Mouse (Mus musculus): ENCODE measurements around the gene Lrrc8d.

DNA sequence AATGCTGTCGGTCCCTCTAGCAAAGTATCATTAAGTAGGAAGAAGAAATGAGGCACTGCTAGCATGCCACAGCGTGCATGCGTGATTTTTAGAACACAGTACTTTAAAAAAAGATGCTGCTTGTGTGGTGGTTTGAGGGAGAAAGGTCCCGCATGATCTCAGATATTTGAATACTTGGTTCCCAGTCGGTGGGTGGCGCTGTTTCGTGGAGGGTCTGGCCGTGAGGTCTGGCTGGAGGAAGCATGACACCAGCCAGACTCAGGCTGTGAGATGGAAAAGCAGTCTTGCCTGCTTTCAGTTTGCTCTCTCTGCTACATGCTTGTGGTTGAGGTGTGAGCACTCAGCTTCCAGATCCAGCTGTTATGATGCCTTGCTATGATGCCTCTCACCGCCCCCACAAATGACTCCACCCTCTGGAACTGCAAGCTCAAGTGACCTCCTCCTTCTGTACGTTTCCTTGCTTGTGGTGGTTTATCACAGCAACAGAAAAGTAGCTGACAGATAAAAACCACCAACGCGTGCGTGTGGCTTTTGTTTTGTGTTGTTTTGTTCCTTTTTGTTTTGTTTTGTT, 140.1 kb downstream of the Lrrc8d start:
- TF ChIP-seq GATA1 (IDR thresholded peaks at IDR 0.05; ENCODE audit: borderline replicate concordance, low read length) (no peak), FLI1 (IDR thresholded peaks at IDR 0.05; ENCODE audit: low read length) (no peak)

All from megakaryocyte, embryonic 14.5 days (primary cell).